Mouse (Mus musculus): ENCODE measurements around the gene Obsl1. TPM values are rescaled to one million over a fixed set of nuclear protein-coding genes. Genes with fewer than 3 reads are reported as not detected.
A peak's percentile ranks its signal among the peaks of the same experiment; 100 is the strongest.

Gene Obsl1
- 31.0 and 33.2 TPM in 2 replicates for polyA plus RNA-seq (2014; fragmentation: Nextera tagmentation; extraction: Ambion mirVana)

GRCm38 (mm10) chr1:75505956-75506831 is at the start of gene Obsl1:
TSS of gene Obsl1 (minus strand) at chr1:75506452.
- peak; percentile 83 for ATAC-seq (ENCODE audit: low FRiP score)
- peaks cover 9% of the 10 kb centered on the region; the same call in 1 of the 2 replicates for H3K27me3 ChIP-seq (ENCODE audit: control insufficient read depth, insufficient read depth, low read length)
- H3K4me2 ChIP-seq, result peak within 1 kb of the TSS; percentile 68
- H3K4me3 ChIP-seq (ENCODE audit: low read depth, low read length), result peak within 1 kb of the TSS; percentile 77
- DNase-seq (ENCODE audit: low spot score, missing footprints), result peak; percentile 97
- H3K9me3 ChIP-seq (ENCODE audit: control insufficient read depth, low read length), result no peaks in the 10 kb centered on the region
- H3K27ac ChIP-seq (ENCODE audit: low read depth, low read length), result peak within 1 kb of the TSS; percentile 65
- H3K9ac ChIP-seq (ENCODE audit: low read length), result peak within 1 kb of the TSS; percentile 97
- H3K4me1 ChIP-seq (ENCODE audit: control insufficient read depth, insufficient read depth, low read length), result peaks cover 7% of the 10 kb centered on the region
- H3K36me3 ChIP-seq (ENCODE audit: control insufficient read depth, insufficient read depth, low read length), result peaks cover 9% of the 10 kb centered on the region
- WGBS, result under 1% methylated on average over 50 of the region's 65 CpGs

GRCm38 (mm10) chr1:75555680-75556079 is 49.4 kb upstream of the Obsl1 start:
- H3K9me3 ChIP-seq (ENCODE audit: control insufficient read depth, low read length), result no peaks in the 10 kb centered on the region
- H3K27ac ChIP-seq (ENCODE audit: low read depth, low read length), result no peak overlapping the region
- no peak overlapping the region for H3K4me2 ChIP-seq
- peaks cover 9% of the 10 kb centered on the region for H3K4me1 ChIP-seq (ENCODE audit: control insufficient read depth, insufficient read depth, low read length)
- no peak for DNase-seq (ENCODE audit: low spot score, missing footprints)
- H3K36me3 ChIP-seq (ENCODE audit: control insufficient read depth, insufficient read depth, low read length), result peaks cover 2% of the 10 kb centered on the region; the same call in 1 of the 2 replicates
- H3K4me3 ChIP-seq (ENCODE audit: low read depth, low read length), result no peak overlapping the region
- H3K27me3 ChIP-seq (ENCODE audit: control insufficient read depth, insufficient read depth, low read length), result no peaks in the 10 kb centered on the region
- no peak overlapping the region for H3K9ac ChIP-seq (ENCODE audit: low read length)
- WGBS, result 87% methylated on average over 7 of the region's 7 CpGs
- ATAC-seq (ENCODE audit: low FRiP score), result no peak

DNA sequence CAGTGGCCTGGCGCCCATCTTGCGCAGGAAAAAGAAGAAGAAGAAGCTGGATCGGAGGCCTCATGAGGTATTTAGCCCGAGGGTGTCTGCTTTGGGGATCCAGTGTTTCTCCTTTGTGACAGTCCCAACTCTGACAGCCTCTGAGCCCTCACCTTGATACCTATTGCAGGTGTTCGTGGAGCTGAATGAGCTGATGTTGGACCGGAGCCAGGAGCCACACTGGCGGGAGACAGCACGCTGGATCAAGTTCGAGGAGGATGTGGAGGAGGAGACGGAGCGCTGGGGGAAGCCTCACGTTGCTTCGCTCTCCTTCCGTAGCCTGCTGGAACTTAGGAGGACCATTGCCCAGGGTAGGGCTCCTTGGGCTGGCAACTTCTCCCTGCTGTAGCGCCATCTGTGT is 44.3 kb upstream of the Obsl1 start:
- Histone ChIP-seq H3K4me1 (ENCODE audit: control insufficient read depth, insufficient read depth, low read length) (peaks cover 8% of the 10 kb centered on the region), H3K9ac (ENCODE audit: low read length) (no peak overlapping the region), H3K4me2 (no peak overlapping the region), H3K36me3 (ENCODE audit: control insufficient read depth, insufficient read depth, low read length) (peaks cover 3% of the 10 kb centered on the region; the same call in 1 of the 2 replicates), H3K27me3 (ENCODE audit: control insufficient read depth, insufficient read depth, low read length) (no peaks in the 10 kb centered on the region), H3K27ac (ENCODE audit: low read depth, low read length) (no peak overlapping the region), H3K9me3 (ENCODE audit: control insufficient read depth, low read length) (no peaks in the 10 kb centered on the region), H3K4me3 (ENCODE audit: low read depth, low read length) (no peak overlapping the region)
- WGBS, result 90% methylated on average over 15 of the region's 15 CpGs
- DNase-seq (ENCODE audit: low spot score, missing footprints) (no peak), ATAC-seq (ENCODE audit: low FRiP score) (no peak)

DNA sequence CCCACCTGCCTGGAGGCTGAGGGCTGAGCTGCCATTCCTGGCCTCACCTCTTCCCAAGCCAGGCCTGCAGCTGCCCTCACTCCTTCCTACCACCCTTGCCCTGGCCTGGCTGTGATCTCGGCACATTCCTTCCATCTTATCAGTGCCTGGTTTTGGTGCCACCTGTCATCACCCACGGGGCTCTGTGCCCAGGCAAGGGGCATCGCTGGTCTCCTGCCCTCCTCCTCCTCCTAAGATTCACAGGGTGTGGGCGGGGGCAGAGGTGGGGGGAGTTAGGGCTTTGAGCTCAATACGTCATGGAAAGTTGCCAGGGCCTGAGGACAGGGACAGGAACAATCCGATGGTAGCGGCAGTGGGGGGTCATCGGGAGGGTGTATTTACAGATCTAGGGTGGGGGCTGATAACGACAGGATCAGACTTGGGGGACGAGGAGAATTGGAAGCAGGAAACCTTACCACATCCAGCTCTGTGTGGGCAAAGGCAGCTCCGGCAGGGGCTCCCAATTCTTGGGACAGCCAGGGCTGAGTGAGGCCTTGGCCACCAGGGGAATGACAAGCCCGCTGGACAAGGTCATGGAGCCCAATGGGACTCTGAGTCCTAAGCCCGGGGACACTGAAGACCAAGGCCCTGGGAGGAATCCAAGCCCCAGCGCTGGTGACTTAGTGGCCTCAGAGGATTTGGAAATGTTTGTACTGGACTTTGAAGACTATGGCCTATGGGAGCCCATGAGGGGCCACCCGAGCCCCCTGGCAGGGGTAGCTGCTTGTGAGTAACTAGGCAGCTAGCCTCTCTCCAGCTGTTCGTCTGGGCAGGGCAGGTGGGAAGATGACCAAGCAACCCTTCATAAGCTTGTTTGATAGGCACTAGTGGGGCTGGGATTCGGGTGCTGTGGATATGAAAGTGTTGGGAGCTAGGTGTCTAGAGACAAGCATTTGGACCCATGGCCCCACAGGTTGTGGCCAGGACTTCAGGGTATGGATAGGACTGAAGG is 43.3 kb upstream of the Obsl1 start:
- Histone ChIP-seq H3K4me2 (no peak overlapping the region), H3K4me1 (ENCODE audit: control insufficient read depth, insufficient read depth, low read length) (peaks cover 8% of the 10 kb centered on the region), H3K4me3 (ENCODE audit: low read depth, low read length) (no peak overlapping the region), H3K36me3 (ENCODE audit: control insufficient read depth, insufficient read depth, low read length) (peaks cover 3% of the 10 kb centered on the region; the same call in 1 of the 2 replicates), H3K27ac (ENCODE audit: low read depth, low read length) (no peak overlapping the region), H3K27me3 (ENCODE audit: control insufficient read depth, insufficient read depth, low read length) (no peaks in the 10 kb centered on the region), H3K9me3 (ENCODE audit: control insufficient read depth, low read length) (no peaks in the 10 kb centered on the region), H3K9ac (ENCODE audit: low read length) (no peak overlapping the region)
- DNase-seq (ENCODE audit: low spot score, missing footprints) (peak; percentile 44), ATAC-seq (ENCODE audit: low FRiP score) (no peak)
- WGBS, result 92% methylated on average over 17 of the region's 17 CpGs

DNA sequence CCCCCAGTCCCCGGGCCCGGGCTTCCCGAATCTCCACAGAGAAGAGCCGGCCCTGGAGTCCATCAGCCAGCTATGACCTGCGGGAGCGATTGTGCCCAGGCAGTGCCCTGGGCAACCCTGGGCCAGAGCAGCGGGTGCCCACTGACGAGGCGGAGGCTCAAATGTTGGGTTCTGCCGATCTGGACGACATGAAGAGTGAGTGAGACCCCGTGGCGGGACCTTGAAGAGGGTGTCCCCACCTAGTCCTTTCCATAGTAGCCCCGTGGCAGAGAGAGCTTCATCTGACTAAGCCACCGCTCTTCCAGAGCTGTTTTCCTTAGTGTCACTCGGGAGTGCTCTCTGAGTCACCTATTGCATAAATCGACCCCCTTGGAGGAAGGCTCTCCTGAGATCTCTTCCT is 42.6 kb upstream of the Obsl1 start:
- Histone ChIP-seq H3K4me2 (no peak overlapping the region), H3K4me1 (ENCODE audit: control insufficient read depth, insufficient read depth, low read length) (peaks cover 8% of the 10 kb centered on the region), H3K9ac (ENCODE audit: low read length) (no peak overlapping the region), H3K9me3 (ENCODE audit: control insufficient read depth, low read length) (no peaks in the 10 kb centered on the region), H3K27ac (ENCODE audit: low read depth, low read length) (no peak overlapping the region), H3K27me3 (ENCODE audit: control insufficient read depth, insufficient read depth, low read length) (no peaks in the 10 kb centered on the region), H3K36me3 (ENCODE audit: control insufficient read depth, insufficient read depth, low read length) (peaks cover 3% of the 10 kb centered on the region; the same call in 1 of the 2 replicates), H3K4me3 (ENCODE audit: low read depth, low read length) (no peak overlapping the region)
- DNase-seq (ENCODE audit: low spot score, missing footprints), result no peak
- no peak for ATAC-seq (ENCODE audit: low FRiP score)
- 89% methylated on average over 17 of the region's 17 CpGs for WGBS

- peaks cover 3% of the 10 kb centered on the region; the same call in 1 of the 2 replicates for H3K36me3 ChIP-seq (ENCODE audit: control insufficient read depth, insufficient read depth, low read length)
- no peak for ATAC-seq (ENCODE audit: low FRiP score)
- WGBS, result 93% methylated on average over 3 of the region's 3 CpGs
These were observed 41.8 kb upstream of the Obsl1 start for GRCm38 (mm10) chr1:75548083-75548482.

GRCm38 (mm10) chr1:75547351-75547750 is 41.1 kb upstream of the Obsl1 start:
- no peaks in the 10 kb centered on the region for H3K27me3 ChIP-seq (ENCODE audit: control insufficient read depth, insufficient read depth, low read length)
- no peaks in the 10 kb centered on the region for H3K9me3 ChIP-seq (ENCODE audit: control insufficient read depth, low read length)
- H3K27ac ChIP-seq (ENCODE audit: low read depth, low read length), result no peak overlapping the region
- ATAC-seq (ENCODE audit: low FRiP score) (0 out of 2 replicates have a peak, but pooled peaks have one; percentile 8), DNase-seq (ENCODE audit: low spot score, missing footprints) (no peak)
- no peak overlapping the region for H3K9ac ChIP-seq (ENCODE audit: low read length)
- H3K4me1 ChIP-seq (ENCODE audit: control insufficient read depth, insufficient read depth, low read length), result peaks cover 8% of the 10 kb centered on the region
- H3K36me3 ChIP-seq (ENCODE audit: control insufficient read depth, insufficient read depth, low read length), result peaks cover 3% of the 10 kb centered on the region; the same call in 1 of the 2 replicates
- H3K4me3 ChIP-seq (ENCODE audit: low read depth, low read length), result no peak overlapping the region
- WGBS, result 97% methylated on average over 13 of the region's 13 CpGs
- peak overlapping the region; percentile 80; the same call in 1 of the 2 replicates for H3K4me2 ChIP-seq

More at GRCm38 (mm10) chr1:75548083-75548482, 41.8 kb upstream of the Obsl1 start:
- no peaks in the 10 kb centered on the region for H3K9me3 ChIP-seq (ENCODE audit: control insufficient read depth, low read length)
- H3K4me3 ChIP-seq (ENCODE audit: low read depth, low read length), result no peak overlapping the region
- H3K27ac ChIP-seq (ENCODE audit: low read depth, low read length), result no peak overlapping the region
- H3K4me2 ChIP-seq, result no peak overlapping the region
- no peak for DNase-seq (ENCODE audit: low spot score, missing footprints)
- H3K27me3 ChIP-seq (ENCODE audit: control insufficient read depth, insufficient read depth, low read length), result no peaks in the 10 kb centered on the region
- H3K9ac ChIP-seq (ENCODE audit: low read length), result no peak overlapping the region
- peaks cover 8% of the 10 kb centered on the region for H3K4me1 ChIP-seq (ENCODE audit: control insufficient read depth, insufficient read depth, low read length)

DNA sequence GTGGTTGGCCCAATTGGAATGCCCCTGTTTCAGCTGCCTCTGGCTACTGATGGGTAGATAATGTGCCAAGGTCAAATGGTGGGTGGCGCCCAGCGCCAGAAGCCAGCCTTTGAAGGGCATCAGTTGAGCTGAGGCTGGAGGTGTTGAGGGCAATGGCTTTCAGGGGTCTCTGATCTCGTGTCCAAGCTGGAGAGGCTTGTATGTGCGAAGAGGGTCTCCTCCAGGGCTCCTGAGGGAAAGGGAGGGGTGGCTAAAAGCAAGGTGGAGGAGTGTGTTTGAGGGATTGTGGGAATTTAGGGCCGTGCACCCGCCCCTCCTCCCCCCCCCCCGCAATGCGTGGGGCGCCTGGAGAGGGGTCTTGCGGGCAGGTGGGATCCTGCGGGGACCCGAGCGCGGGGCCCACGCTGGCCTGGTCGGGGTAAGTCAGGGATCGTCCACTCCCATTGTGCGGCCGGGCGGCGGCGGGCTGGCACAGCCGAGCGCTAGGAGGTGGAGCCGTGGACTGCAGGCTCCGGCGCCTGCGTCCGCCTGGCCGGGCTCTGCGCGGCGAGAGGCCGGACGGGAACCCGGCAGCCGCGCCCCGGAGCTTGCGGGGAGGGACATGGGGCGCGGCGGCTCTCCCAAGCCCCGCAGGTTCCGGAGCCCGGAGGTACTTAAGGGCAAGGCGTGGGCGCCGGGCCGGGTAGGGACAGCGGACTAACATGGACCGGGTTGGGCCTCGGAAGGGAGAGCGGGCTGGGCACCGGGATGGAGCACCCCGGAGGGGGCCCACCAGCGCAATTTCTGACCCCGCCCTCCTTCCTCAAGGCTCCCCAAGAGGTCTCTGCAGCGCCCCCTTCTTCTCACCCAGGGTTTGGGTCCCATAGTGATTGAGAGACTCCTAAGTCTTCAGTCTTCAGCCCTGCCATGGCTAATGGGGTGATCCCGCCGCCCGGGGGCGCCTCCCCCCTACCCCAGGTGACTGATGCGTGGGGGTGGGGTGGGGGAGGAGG is 40.0 kb upstream of the Obsl1 start, which contains the start of gene Slc4a3:
Slc4a3 (plus strand) TSS at position 302 of the 992 bp plus-strand sequence.
- DNase-seq (ENCODE audit: low spot score, missing footprints) (peak; percentile 96), ATAC-seq (ENCODE audit: low FRiP score) (peak; percentile 91)
- Histone ChIP-seq H3K4me2 (peak within 1 kb of the TSS; percentile 80), H3K4me3 (ENCODE audit: low read depth, low read length) (peak within 1 kb of the TSS; percentile 67), H3K27ac (ENCODE audit: low read depth, low read length) (peak within 1 kb of the TSS; percentile 60), H3K36me3 (ENCODE audit: control insufficient read depth, insufficient read depth, low read length) (peaks cover 3% of the 10 kb centered on the region; the same call in 1 of the 2 replicates), H3K27me3 (ENCODE audit: control insufficient read depth, insufficient read depth, low read length) (no peaks in the 10 kb centered on the region), H3K4me1 (ENCODE audit: control insufficient read depth, insufficient read depth, low read length) (peaks cover 8% of the 10 kb centered on the region), H3K9me3 (ENCODE audit: control insufficient read depth, low read length) (no peaks in the 10 kb centered on the region), H3K9ac (ENCODE audit: low read length) (peak within 1 kb of the TSS; percentile 91)
- 1% methylated on average over 52 of the region's 64 CpGs for WGBS

Data from midbrain, embryonic 11.5 days (tissue).